Mouse (Mus musculus) forebrain, embryonic 12.5 days (tissue): ENCODE measurements around the gene Ubb. TPM values are rescaled to one million over a fixed set of nuclear protein-coding genes. Genes with fewer than 3 reads are reported as not detected.

Experiments used
- ATAC-seq: fragments of 200-750 bp; cut with Nextera tagmentation; 2 replicates; pipeline ENCODE4 v1.8.0; 2017; ENCODE audit warnings: moderate TSS enrichment; ENCODE audit not compliant: low FRiP score
- H3K27ac ChIP-seq: fragments of 300-500 bp; sonication (generic); 2 replicates; pipeline ENCODE4 v1.5.1; 2016; ENCODE audit warnings: mild to moderate bottlenecking
- H3K27me3 ChIP-seq: fragments of 300-500 bp; sonication (generic); 2 replicates; pipeline ENCODE4 v1.6.1; 2016; ENCODE audit warnings: mild to moderate bottlenecking
- H3K36me3 ChIP-seq: fragments of 300-500 bp; sonication (generic); replicated peaks from 2 replicates; pipeline ENCODE4 v1.6.1; 2016; ENCODE audit warnings: mild to moderate bottlenecking
- H3K4me1 ChIP-seq: fragments of 300-500 bp; sonication (generic); 2 replicates; pipeline ENCODE4 v1.6.1; 2016
- H3K4me2 ChIP-seq: fragments of 300-500 bp; sonication (generic); 2 replicates; pipeline ENCODE4 v1.6.1; 2016; ENCODE audit warnings: mild to moderate bottlenecking, moderate library complexity
- H3K4me3 ChIP-seq: fragments of 300-500 bp; sonication (generic); replicated peaks from 2 replicates; pipeline ENCODE4 v1.5.1; 2016; ENCODE audit warnings: mild to moderate bottlenecking
- H3K9ac ChIP-seq: fragments of 300-500 bp; sonication (generic); 2 replicates; pipeline ENCODE4 v1.6.1; 2016; ENCODE audit warnings: mild to moderate bottlenecking
- H3K9me3 ChIP-seq: fragments of 300-500 bp; sonication (generic); 2 replicates; pipeline ENCODE4 v1.6.1; 2016
- WGBS: fragments of 180-500 bp; shearing (Covaris S2); methylation state at CpG from one replicate; pipeline ENCODE4 v1.1.7; 2016; 5-methylcytosine and 5-hydroxymethylcytosine counted together
- polyA plus RNA-seq: library from polyadenylated mRNA; unstranded; fragments of >200 nt; fragmentation: Nextera tagmentation; extraction: Ambion mirVana; gene quantifications from 2 replicates; pipeline ENCODE4 v1.2.1, GENCODE M21; 2016

Ubb gene
- polyA plus RNA-seq, 1 experiment from 2014 or later, result 3,704 TPM

- Histone ChIP-seq H3K9me3 (no peaks in the 10 kb centered on the region), H3K4me3 (peak overlapping the region; percentile 52), H3K9ac (peak overlapping the region; percentile 56), H3K4me2 (peak overlapping the region; percentile 95), H3K4me1 (peaks cover 43% of the 10 kb centered on the region), H3K27me3 (no peaks in the 10 kb centered on the region), H3K36me3 (peaks cover 29% of the 10 kb centered on the region), H3K27ac (no peak overlapping the region)
- no peak for ATAC-seq
- WGBS, result 85% methylated on average over 5 of the region's 5 CpGs
Observed at GRCm38 (mm10) chr11:62553633-62554032, 2.7 kb downstream of the Ubb start.

- peaks cover 29% of the 10 kb centered on the region for H3K36me3 ChIP-seq
- H3K4me1 ChIP-seq, result peaks cover 38% of the 10 kb centered on the region
- no peak for ATAC-seq
- H3K27ac ChIP-seq, result no peak overlapping the region
- H3K4me3 ChIP-seq, result peak overlapping the region; percentile 52
- no peaks in the 10 kb centered on the region for H3K27me3 ChIP-seq
- H3K9ac ChIP-seq, result peak overlapping the region; percentile 56; the same call in 1 of the 2 replicates
- WGBS, result 76% methylated on average over 5 of the region's 5 CpGs
- no peaks in the 10 kb centered on the region for H3K9me3 ChIP-seq
- peak overlapping the region; percentile 95 for H3K4me2 ChIP-seq
Observed at GRCm38 (mm10) chr11:62554163-62554855, 3.3 kb downstream of the Ubb start.

GRCm38 (mm10) chr11:62554934-62555517 is 4.1 kb downstream of the Ubb start:
- no peaks in the 10 kb centered on the region for H3K9me3 ChIP-seq
- peaks cover 29% of the 10 kb centered on the region for H3K36me3 ChIP-seq
- no peak for ATAC-seq
- H3K4me2 ChIP-seq, result peak overlapping the region; percentile 95
- peak overlapping the region; percentile 52 for H3K4me3 ChIP-seq
- H3K27ac ChIP-seq, result no peak overlapping the region
- peaks cover 31% of the 10 kb centered on the region for H3K4me1 ChIP-seq
- H3K27me3 ChIP-seq, result no peaks in the 10 kb centered on the region; the same call in 1 of the 2 replicates
- no peak overlapping the region for H3K9ac ChIP-seq

DNA sequence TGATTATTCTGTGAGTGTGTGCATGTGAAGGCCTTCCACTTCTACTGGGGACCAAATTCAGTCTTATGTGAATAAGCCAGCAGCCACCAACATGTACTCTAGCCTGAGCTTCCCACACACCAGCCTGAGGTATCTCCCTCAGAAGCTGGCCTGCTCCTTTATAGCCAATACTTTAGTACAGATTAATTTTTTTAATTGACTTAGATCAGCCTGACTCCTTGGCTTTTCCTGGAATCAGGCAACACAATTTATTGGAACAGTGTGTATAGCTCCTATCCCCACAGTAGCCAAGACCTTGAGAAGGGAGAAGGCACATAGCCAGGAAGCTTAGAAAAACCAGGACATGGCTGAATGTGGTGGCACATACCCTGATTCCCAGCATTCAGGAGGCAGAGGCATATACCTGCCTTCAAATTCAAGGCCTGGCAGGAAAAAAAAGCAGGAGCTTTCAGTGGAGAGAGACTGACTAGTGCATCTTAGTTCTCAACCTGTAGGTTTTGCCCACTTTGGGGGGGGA is 5.0 kb downstream of the Ubb start:
- no peak overlapping the region; the same call in 1 of the 2 replicates for H3K4me2 ChIP-seq
- peaks cover 29% of the 10 kb centered on the region for H3K36me3 ChIP-seq
- H3K9ac ChIP-seq, result no peak overlapping the region
- no peaks in the 10 kb centered on the region for H3K9me3 ChIP-seq
- ATAC-seq, result no peak
- no peak overlapping the region for H3K4me3 ChIP-seq
- peaks cover 36% of the 10 kb centered on the region for H3K4me1 ChIP-seq
- H3K27ac ChIP-seq, result no peak overlapping the region
- no peaks in the 10 kb centered on the region; the same call in none of the 2 replicates for H3K27me3 ChIP-seq

GRCm38 (mm10) chr11:62557205-62557604 is 6.2 kb downstream of the Ubb start:
- Histone ChIP-seq H3K9ac (no peak overlapping the region), H3K36me3 (peaks cover 29% of the 10 kb centered on the region), H3K4me2 (no peak overlapping the region), H3K9me3 (no peaks in the 10 kb centered on the region), H3K4me1 (peaks cover 36% of the 10 kb centered on the region), H3K27ac (no peak overlapping the region), H3K27me3 (no peaks in the 10 kb centered on the region; the same call in none of the 2 replicates), H3K4me3 (no peak overlapping the region)
- ATAC-seq, result no peak
- WGBS, result 77% methylated on average over 5 of the region's 5 CpGs

GRCm38 (mm10) chr11:62558152-62558551 is 7.2 kb downstream of the Ubb start:
- H3K27me3 ChIP-seq, result no peaks in the 10 kb centered on the region; the same call in none of the 2 replicates
- H3K9me3 ChIP-seq, result no peaks in the 10 kb centered on the region
- no peak for ATAC-seq
- no peak overlapping the region for H3K4me2 ChIP-seq
- H3K9ac ChIP-seq, result no peak overlapping the region
- no peak overlapping the region for H3K27ac ChIP-seq
- peaks cover 27% of the 10 kb centered on the region for H3K36me3 ChIP-seq
- no peak overlapping the region for H3K4me3 ChIP-seq
- H3K4me1 ChIP-seq, result peaks cover 35% of the 10 kb centered on the region
- 64% methylated on average over 2 of the region's 2 CpGs for WGBS

GRCm38 (mm10) chr11:62558961-62559646 is 8.1 kb downstream of the Ubb start:
- Histone ChIP-seq H3K36me3 (peaks cover 18% of the 10 kb centered on the region), H3K4me2 (no peak overlapping the region), H3K9ac (no peak overlapping the region), H3K4me3 (no peak overlapping the region), H3K27ac (no peak overlapping the region), H3K9me3 (no peaks in the 10 kb centered on the region), H3K27me3 (no peaks in the 10 kb centered on the region; the same call in none of the 2 replicates), H3K4me1 (peaks cover 26% of the 10 kb centered on the region)
- 80% methylated on average over 6 of the region's 6 CpGs for WGBS
- ATAC-seq, result no peak

DNA sequence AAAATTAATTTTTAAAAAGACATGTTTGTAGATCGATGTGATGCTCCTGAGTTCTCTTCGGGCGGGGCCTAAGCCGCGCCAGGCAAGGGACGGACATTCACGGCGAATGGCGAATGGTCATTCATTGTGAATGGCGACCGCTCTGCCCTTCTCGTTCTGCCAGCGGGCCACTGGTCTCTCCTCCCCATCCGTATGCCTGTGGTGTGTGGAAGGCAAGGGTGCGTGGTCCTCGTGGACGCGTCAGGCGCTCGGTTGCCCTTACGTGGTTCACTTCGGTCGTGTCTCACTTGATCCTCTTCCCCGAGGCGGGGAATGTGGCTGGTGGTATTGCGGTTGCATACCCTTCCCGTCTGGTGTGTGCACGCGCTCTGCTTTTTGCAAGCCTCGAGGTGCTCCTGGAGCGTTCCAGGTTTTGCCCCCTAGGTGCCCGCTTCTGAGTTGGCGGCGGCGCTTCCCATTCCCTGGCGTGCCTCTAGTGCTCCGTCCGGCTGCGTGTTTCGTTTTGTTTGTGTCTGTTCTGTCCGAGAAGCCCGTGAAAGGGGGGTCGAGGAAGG is 9.6 kb downstream of the Ubb start:
- no peak for ATAC-seq
- H3K4me2 ChIP-seq, result peak overlapping the region; percentile 56
- H3K27me3 ChIP-seq, result no peaks in the 10 kb centered on the region; the same call in none of the 2 replicates
- 0 out of 2 replicates have a peak, but pooled peaks cover 4% of the 10 kb centered on the region for H3K36me3 ChIP-seq
- H3K4me3 ChIP-seq, result peak overlapping the region; percentile 30
- WGBS, result 37% methylated on average over 43 of the region's 43 CpGs
- peak overlapping the region; percentile 36; the same call in 1 of the 2 replicates for H3K9ac ChIP-seq
- no peak overlapping the region for H3K27ac ChIP-seq
- peaks cover 11% of the 10 kb centered on the region for H3K4me1 ChIP-seq
- H3K9me3 ChIP-seq, result no peaks in the 10 kb centered on the region

- peaks cover 6% of the 10 kb centered on the region; the same call in 1 of the 2 replicates for H3K4me1 ChIP-seq
Observed at GRCm38 (mm10) chr11:62563590-62563989, 12.6 kb downstream of the Ubb start.

DNA sequence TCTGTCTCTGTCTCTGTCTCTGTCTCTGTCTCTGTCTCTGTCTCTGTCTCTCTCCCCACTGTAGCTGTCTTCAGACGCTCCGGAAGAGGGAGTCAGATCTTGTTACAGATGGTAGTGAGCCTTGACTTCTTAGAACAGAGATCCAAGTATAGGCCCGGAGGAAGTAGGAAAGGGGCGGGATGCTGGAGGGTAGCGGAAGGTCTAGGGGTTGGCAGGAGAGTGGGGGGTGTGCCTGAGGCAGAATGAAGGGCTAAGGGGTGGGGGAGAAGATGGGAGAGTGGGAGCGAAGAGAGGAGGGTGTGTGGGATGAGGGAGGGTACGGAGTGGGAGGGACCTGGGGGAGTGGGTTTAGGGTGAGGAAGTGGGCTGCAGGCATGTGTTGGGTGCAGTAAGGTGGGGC is 14.8 kb downstream of the Ubb start:
- no peak overlapping the region for H3K27ac ChIP-seq
- no peak overlapping the region for H3K4me3 ChIP-seq
- no peaks in the 10 kb centered on the region for H3K36me3 ChIP-seq
- no peaks in the 10 kb centered on the region for H3K27me3 ChIP-seq
- H3K9me3 ChIP-seq, result no peaks in the 10 kb centered on the region
- no peak overlapping the region for H3K9ac ChIP-seq
- no peak overlapping the region for H3K4me2 ChIP-seq
- WGBS, result 72% methylated on average over 7 of the region's 7 CpGs
- ATAC-seq, result no peak
- 0 out of 2 replicates have a peak, but pooled peaks cover under 1% of the 10 kb centered on the region for H3K4me1 ChIP-seq

More at GRCm38 (mm10) chr11:62563590-62563989, 12.6 kb downstream of the Ubb start:
- no peak overlapping the region for H3K27ac ChIP-seq
- no peaks in the 10 kb centered on the region; the same call in none of the 2 replicates for H3K27me3 ChIP-seq
- H3K4me2 ChIP-seq, result no peak overlapping the region
- no peaks in the 10 kb centered on the region for H3K9me3 ChIP-seq
- H3K36me3 ChIP-seq, result no peaks in the 10 kb centered on the region
- no peak overlapping the region for H3K9ac ChIP-seq
- ATAC-seq, result no peak
- WGBS, result 98% methylated on average over 2 of the region's 2 CpGs
- H3K4me3 ChIP-seq, result no peak overlapping the region

DNA sequence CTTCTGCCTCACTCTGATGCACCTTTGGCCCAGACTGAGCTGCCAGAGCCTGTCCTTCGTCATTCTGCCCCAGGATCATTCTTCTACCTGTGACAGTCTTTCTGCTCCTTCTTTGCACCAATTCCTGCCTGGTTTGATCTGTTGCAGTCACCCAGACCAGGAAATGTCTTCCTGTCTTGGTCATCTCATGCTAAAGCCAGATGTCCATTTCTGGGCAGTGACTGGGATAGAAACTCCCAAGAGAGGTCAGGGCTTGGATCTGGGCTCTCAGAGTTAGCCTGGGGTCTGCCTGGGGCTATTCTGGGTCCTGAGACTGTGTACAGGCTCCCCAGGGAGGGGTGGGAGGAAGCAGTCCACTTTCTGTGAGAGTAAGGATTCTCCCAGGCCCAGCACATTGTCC is 15.2 kb downstream of the Ubb start:
- WGBS, result 57% methylated on average over 1 of the region's 1 CpGs
- H3K36me3 ChIP-seq, result no peaks in the 10 kb centered on the region
- no peaks in the 10 kb centered on the region for H3K9me3 ChIP-seq
- H3K4me1 ChIP-seq, result no peaks in the 10 kb centered on the region
- no peak overlapping the region for H3K4me2 ChIP-seq
- no peak overlapping the region for H3K27ac ChIP-seq
- no peaks in the 10 kb centered on the region for H3K27me3 ChIP-seq
- ATAC-seq, result no peak
- no peak overlapping the region for H3K9ac ChIP-seq
- no peak overlapping the region for H3K4me3 ChIP-seq

DNA sequence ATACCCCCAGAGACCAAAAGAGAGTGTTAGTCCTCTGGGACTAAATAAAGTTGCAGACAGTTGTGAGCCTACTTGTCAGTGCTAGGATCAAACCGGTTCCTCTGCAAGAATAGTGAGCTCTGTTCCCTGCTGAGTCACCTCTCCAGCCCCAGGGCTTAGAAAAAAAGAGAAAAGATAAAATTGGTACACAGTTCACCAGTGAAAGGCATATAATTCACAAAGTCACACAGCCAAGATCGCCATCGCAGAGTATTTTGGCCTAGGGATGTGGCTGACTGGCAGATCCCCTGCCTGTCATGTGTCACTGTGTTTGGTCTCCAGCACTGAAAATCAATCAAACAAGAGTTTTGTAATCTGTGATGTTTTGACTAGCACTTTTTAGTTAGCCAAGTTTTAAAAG is 17.3 kb downstream of the Ubb start:
- Histone ChIP-seq H3K4me1 (no peaks in the 10 kb centered on the region), H3K27me3 (no peaks in the 10 kb centered on the region), H3K4me2 (no peak overlapping the region), H3K27ac (no peak overlapping the region), H3K9me3 (no peaks in the 10 kb centered on the region), H3K9ac (no peak overlapping the region), H3K36me3 (no peaks in the 10 kb centered on the region), H3K4me3 (no peak overlapping the region)
- no peak for ATAC-seq
- 78% methylated on average over 3 of the region's 3 CpGs for WGBS
